Mouse (Mus musculus) kidney, postnatal 14 days (tissue): Measurements from ENCODE around the gene Tcf7l1.

Source experiments
- DNase-seq: peaks from one replicate; pipeline ENCODE4 v3.0.0; 2022; ENCODE audit warnings: mixed read lengths

Tcf7l1 gene

GRCm38 (mm10) chr6:72744144-72744800 lies 44.8 kb downstream of the Tcf7l1 start:
- no peak for DNase-seq

GRCm38 (mm10) chr6:72743624-72744041 lies 45.4 kb downstream of the Tcf7l1 start:
- DNase-seq, result no peak

GRCm38 (mm10) chr6:72742331-72742730 lies 46.7 kb downstream of the Tcf7l1 start:
- no peak for DNase-seq

- DNase-seq, result peak; percentile 61
Observed at GRCm38 (mm10) chr6:72740596-72741421, 48.2 kb downstream of the Tcf7l1 start.

GRCm38 (mm10) chr6:72736872-72737271 lies 52.2 kb downstream of the Tcf7l1 start:
- DNase-seq, result no peak

- DNase-seq, result peak; percentile 33
Observed at GRCm38 (mm10) chr6:72735206-72735605, 53.8 kb downstream of the Tcf7l1 start.

GRCm38 (mm10) chr6:72733375-72733774 lies 55.7 kb downstream of the Tcf7l1 start:
- DNase-seq, result no peak

- no peak for DNase-seq
Observed at GRCm38 (mm10) chr6:72732109-72732508, 56.9 kb downstream of the Tcf7l1 start.

GRCm38 (mm10) chr6:72730560-72730849 lies 58.5 kb downstream of the Tcf7l1 start:
- no peak for DNase-seq

- no peak for DNase-seq
Observed at GRCm38 (mm10) chr6:72729831-72730559, 59.1 kb downstream of the Tcf7l1 start.

- DNase-seq, result no peak
Observed at GRCm38 (mm10) chr6:72727826-72728225, 61.2 kb downstream of the Tcf7l1 start.

GRCm38 (mm10) chr6:72724494-72725180 lies 64.4 kb downstream of the Tcf7l1 start:
- peak; percentile 30 for DNase-seq

- DNase-seq, result no peak
Observed at GRCm38 (mm10) chr6:72723731-72724385, 65.2 kb downstream of the Tcf7l1 start.

- DNase-seq, result no peak
Observed at GRCm38 (mm10) chr6:72723143-72723542, 65.9 kb downstream of the Tcf7l1 start.

GRCm38 (mm10) chr6:72720852-72721251 lies 68.2 kb downstream of the Tcf7l1 start:
- no peak for DNase-seq

- DNase-seq, result peak; percentile 53
Observed at GRCm38 (mm10) chr6:72714726-72715125, 74.3 kb downstream of the Tcf7l1 start.

- DNase-seq, result no peak
Observed at GRCm38 (mm10) chr6:72714250-72714649, 74.8 kb downstream of the Tcf7l1 start.

- DNase-seq, result no peak
Observed at GRCm38 (mm10) chr6:72711508-72712081, 77.5 kb downstream of the Tcf7l1 start.

- DNase-seq, result no peak
Observed at GRCm38 (mm10) chr6:72710897-72711507, 78.1 kb downstream of the Tcf7l1 start.

- DNase-seq, result no peak
Observed at GRCm38 (mm10) chr6:72699467-72700126, 89.5 kb downstream of the Tcf7l1 start.

- DNase-seq, result no peak
Observed at GRCm38 (mm10) chr6:72698559-72698958, 90.5 kb downstream of the Tcf7l1 start.
